Mouse (Mus musculus) R1 (cell line): ENCODE data around the gene Bmp2k.

ENCODE experiments used
- DNase-seq: peaks from one replicate; pipeline ENCODE4 v3.0.0-alpha.2; 2018; ENCODE audit warnings: low read depth, low spot score

Bmp2k gene

DNA sequence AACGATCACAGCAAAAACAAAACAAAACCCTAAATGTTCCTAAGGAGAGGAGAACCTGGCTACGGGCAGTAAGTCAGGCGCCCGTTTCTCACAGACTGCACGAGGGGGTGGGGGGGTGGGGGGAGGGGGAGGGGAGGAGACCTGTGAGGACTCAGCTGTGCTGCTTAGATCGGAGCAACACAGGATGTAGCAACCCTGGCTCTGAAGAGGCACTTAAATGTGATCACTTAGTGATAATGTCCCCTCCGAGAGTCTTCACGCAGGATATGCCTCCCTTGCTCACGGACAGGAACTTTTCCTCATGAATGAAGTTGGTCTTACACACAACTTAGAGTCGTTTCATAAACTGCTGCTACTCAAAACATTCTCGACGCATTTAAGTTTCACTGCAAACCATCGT is 97.8 kb downstream of the Bmp2k start:
- no peak for DNase-seq

DNA sequence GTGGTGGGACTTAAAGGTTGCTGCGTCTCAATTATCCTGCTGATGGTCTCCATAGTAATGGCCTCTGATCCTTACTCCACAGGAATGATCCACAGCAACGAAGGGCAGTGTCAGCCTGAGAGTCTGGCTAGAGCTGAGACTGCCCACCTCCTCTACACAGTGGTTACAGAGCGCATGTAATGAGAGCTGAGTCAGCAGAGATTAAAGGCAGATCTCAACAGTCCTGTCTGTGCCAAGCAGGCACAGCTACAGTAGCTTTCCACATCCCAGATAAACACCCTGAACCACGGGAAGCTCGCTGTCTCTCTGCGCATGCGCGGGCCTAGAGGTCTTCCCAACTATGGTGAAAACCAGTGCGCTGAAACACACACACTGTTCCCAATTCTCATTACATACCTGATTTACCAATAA is 100.1 kb downstream of the Bmp2k start:
- DNase-seq = peak; percentile 61

DNA sequence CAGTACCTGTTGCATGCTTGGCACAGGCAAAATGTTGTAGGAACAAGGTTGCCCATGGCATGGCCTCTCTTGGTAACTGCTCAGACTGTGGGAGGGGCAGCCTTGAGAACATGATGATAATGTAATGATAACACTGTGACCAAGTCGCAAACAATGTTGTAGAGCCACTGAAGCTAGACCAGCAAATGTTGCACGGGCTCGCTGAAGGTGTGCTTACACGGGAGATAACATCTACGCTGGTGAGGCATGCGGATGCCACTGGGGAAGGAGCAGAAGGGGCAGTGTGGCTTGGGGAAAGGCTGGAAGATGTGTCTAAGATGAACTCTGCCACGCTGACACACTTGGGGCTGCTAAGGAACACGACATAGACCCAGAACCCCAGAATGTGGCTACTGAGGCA is 102.5 kb downstream of the Bmp2k start:
- DNase-seq = no peak

DNA sequence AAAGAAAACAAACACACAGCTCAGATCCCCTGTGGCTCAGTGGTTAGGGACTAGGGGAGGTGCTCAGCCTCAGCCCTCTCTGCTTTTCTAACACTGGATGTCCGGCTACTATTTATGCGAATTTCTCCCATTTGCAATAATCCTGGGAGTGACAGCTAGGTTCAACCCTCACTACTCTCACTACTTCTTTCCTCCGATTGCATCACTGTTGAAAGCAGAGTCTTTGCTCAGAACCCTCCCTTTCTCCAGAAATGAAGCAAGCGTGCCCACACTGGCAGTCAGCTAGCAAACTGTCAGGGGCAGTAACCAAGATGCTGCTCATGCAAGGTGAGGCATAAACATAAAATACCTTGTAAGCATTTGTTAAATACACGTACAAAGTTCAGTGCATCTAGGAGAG is 110.8 kb downstream of the Bmp2k start:
- DNase-seq = no peak

DNA sequence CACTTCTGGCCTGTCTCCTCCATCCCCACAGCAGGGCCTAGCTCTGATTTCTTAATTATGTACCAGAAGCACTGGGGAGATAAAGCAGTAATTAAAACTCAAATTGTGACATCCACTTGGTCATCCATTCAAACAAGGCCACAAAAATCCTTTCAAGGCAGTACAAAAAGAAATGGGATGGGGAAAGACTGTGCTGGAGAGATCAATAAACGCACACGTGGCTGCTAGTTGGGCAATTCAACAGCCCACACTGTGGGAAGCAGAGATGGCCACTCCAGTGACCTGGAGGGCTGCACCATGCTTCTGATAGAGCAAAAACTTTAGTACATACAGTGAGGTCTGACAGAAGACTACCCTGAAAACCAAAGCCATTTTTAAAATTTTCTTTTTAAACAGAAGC is 112.6 kb downstream of the Bmp2k start:
- DNase-seq = no peak

DNA sequence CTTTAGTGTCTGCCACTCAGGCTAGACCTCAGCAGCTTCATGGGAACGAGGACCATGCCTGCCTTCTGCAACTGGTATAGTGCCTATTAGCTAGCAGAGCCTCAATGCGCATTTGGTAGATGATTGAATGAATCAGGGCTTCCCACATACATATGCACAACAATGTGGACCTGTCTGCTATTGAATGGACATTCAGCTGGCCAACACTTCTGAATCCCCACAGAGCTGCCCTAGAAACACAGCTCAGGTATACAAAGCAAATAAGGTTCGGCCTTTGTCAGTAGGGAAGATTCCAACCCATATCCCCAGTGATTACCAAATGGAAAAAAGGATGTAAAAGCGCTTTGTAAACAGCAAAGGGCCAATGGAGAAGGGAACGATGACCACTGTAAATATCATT is 113.2 kb downstream of the Bmp2k start:
- DNase-seq = no peak

DNA sequence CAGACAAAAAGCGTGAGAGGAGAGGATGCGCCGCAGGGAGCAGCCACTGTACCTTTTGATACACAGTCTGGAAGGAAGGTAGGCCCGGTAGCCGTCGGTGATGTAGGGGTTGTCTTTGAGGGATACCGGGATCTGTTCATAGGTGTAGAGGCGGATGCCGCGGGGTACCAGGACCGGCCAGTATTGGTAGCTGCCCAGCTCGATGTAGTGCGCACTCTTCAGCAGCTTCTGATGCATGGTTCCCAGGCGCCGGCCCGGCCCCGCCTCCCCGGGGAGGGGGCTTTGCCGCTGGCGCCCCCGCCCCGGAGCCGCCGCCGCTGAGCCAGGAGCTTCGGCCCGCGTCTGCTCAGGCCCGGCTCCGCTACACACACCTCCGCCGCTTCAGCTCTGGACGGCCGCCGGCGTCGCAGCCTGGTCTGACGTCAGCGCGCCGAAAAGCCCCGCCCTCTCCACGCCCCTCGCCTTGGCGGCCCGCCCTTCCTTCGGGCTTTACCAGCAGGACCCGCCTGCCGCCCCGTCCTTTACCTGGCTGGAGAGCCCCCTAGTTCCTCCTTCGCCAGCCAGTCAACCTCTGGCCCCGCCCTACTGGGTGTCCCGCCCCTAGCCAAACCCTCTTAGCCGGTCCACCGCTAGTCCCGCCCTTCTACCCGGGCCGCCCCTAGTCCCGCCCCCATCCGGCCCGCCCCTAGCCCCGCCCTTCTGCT is 113.9 kb downstream of the Bmp2k start, which contains the start of gene Paqr3:
Gene Paqr3 (minus strand): TSS at position 390 of the 704 bp plus-strand sequence.
- peak; percentile 96 for DNase-seq

DNA sequence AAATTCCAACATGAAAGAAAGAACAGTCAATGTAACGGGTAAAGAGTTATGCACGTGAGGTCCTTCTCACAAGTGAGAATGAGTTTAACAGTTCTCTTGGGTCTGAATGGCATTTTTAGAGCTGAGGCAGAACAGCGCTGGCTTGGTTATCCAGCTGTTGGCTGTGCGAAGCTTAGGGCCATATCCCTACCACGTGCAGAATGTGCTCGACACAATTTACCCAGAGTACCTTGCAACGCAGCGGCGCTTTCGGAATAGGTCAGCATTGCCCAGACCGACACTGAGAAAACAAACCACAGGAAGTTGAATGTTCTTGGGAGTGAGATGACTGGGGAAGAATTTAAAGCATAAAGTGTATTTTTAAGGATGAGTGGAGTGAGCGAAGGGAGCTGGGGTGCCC is 127.5 kb downstream of the Bmp2k start:
- DNase-seq = no peak

DNA sequence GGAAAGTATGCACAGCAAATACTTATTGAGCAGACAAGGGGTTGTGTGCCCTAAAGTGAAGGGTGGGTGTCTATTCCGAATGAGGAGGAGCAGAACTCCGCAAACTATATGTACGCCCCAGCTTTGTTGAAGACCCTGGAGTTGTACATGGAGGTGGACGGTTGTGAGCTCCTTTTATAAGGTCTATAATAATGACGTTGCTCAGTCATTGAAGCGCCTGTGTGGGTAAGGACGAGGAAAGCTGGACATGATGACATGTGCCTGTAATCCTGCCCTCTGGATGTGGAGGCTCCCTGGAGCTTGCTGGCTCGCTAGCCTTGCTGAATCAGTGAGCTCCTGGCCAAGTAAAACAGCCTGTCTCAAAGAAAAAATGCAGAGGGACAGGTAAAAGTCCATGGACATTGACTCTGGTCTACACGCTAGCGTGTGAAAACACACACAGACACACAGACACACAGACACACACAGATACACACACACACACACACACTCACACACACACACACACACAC is 128.0 kb downstream of the Bmp2k start:
- DNase-seq = no peak

DNA sequence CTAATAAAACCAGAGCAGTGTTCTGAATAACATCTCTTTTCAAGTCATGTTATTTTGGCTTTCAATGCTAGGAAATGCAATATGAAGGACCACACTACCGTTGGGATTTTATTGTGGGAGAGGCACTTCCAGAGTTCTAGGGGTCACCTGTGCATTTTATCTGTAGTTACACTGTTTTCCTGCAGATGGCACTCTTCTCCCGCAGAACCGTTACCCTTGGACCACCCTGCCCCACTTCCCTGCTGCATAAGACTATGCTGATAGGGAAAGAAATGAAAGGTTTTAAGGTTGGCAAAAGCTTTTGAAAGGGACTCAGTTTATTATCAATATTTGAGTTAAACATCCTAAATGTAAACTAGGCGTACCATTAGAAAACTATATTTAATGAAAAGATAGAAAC is 128.5 kb downstream of the Bmp2k start:
- DNase-seq = peak; percentile 61

DNA sequence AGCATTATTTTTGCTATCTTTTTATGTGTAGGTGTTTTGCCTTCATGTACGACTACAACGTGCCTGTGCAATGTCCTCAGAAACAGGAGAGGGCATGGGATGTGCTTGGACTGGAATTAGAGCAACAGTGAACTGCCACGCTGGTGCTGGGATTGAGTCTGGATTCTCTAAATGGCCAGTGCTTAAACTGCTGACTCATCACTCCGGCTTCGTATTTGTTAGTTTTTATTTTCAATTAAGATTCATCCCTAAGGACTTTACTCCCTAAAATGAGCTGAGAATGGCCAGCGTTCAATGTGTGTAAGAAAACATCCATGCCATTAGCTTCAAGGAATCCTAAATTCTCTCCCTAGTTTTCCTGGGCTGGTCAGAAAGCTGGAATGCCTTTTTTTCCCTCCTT is 129.8 kb downstream of the Bmp2k start:
- DNase-seq = no peak

DNA sequence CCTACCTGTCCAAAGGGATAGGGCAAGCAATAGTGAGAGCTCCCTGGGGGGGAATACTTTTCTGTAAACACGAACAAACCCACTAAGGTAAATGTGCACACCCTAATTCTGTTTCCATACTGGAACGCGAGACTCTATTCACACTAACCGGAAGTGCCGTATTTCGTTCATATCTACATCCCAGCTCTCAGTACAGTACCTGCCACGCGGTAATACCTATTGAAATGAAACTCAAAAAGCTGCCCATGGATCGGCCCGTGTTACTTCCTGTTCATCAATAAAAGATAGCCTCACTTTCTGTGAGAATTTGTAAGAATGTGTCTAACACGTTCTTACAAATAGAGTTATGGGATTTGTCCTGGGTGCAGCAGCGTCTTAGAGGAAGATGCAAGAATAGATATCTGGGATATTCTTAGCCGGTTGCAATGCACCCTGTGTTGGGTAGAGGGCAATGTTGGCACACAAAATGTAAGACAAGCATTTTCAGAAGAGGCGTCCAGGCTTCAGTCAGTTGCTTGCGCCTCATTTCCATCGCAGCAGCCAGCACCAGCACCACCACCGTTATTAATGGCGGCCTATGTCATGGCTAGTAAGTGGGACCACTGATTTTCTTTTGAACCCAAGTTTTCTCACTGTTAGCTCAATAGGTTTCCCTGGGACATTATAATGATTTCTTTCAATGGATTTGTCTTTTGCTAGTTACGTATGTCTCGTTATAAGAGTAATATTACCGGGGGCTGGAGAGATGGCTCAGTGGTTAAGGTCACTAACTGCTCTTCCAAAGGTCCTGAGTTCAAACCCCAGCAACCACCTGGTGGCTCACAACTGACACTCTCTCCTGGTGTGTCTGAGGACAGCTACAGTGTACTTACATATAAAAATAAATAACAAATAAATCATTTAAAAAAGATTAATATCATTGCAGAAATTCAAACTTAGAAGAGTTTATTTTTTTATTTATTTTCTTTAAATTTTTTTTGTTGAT is 131.0 kb downstream of the Bmp2k start:
- DNase-seq = peak; percentile 84

DNA sequence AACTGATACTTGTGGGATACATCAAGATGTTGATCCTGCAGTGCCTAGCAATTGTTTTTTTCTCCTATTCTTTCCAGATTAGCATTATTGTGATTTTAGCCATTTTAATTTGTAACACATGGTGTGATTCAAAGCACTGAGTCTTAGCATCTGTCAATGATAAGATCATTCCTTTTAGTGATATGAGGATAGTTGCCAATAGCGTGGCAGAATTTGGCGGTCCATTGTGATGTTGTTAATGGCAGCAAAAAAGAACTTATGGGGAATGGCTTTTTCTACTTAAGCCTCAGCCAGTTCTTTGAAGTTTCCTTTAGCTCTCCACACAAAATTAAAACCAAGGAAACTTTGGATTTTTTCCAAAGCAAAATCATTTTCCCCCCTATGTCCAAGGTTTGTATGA is 132.1 kb downstream of the Bmp2k start:
- DNase-seq = no peak

DNA sequence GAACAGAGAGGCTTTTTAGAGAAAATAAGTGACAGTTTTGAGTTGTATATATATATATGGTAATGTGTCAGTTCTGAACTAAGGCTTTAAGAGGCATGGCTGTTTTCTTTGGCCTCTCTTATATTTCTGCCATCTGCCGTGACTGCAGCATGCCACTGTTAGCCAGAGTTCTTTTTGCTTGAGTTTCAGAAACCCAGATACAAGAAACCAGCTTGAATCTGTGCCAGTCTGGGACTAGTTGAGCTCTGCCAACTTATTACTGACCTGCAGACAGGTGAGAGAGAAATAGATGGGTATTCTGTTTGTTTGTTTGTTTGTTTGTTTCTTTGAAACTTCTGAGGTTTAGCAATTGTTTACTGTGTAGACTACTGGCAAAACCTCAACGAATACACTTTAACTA is 137.8 kb downstream of the Bmp2k start:
- DNase-seq = no peak
